ENCODE assay signal across 9 mouse cellular contexts in the genomic region with DNA sequence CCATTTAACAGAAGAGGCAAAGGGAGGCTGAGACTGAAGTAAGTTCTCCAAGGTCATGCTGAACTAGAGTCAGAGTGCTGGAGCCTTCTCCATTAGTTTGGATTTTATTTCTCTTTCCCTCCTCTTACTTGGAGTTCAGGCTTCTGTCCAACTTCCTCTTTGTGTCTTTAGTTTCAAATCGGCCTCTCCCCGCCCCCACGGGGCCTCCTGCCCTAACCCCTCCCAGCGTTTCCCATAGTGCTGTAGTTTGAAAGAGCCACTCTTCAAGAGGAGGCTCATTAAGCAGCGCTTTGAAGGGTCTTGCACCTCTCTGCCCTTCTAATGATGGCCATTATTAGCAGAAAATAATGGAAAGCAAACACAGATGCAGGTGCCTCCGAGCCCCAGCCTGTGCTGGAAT. TPM values are rescaled to one million over a fixed set of nuclear protein-coding genes. Genes with fewer than 3 reads are reported as not detected.
A peak's percentile ranks its signal among the peaks of the same experiment; 100 is the strongest.
DNase-seq lines count a peak whose midpoint lies in the region; ATAC-seq and TF ChIP-seq lines count a peak whose summit lies in the region.
"Had no signal": no experiment of that assay in that cellular context is flagged by ENCODE, and none has a peak within 500 bp of the region (broad histone marks: within the 10 kb centered on the region; RNA-seq: fewer than 3 reads in every experiment).

No protein-coding gene starts in this region.

- peak overlapping the region; percentile 65 for H3K27ac ChIP-seq in kidney, embryonic 16.5 days (ENCODE audit: low read length)
- no peak overlapping the region for H3K27ac ChIP-seq in hindbrain, postnatal 0 days
- H3K27ac ChIP-seq: hindbrain, embryonic 15.5 days had no signal

- TF ChIP-seq CTCF in hindbrain, postnatal 0 days (IDR thresholded peaks at IDR 0.05; ENCODE audit: low read depth): no peak

- no peaks in the 10 kb centered on the region for H3K27me3 ChIP-seq in kidney, embryonic 16.5 days (ENCODE audit: insufficient read depth, low read length)
- H3K27me3 ChIP-seq in hindbrain, postnatal 0 days (ENCODE audit: insufficient read depth, low read length): no peaks in the 10 kb centered on the region
- H3K27me3 ChIP-seq: hindbrain, embryonic 15.5 days had no signal

- H3K4me2 ChIP-seq in kidney, embryonic 16.5 days (replicated peaks; ENCODE audit: low read depth, low read length): no peak overlapping the region
- H3K4me2 ChIP-seq in hindbrain, postnatal 0 days (ENCODE audit: low read depth, low read length): no peak overlapping the region
- H3K4me2 ChIP-seq: hindbrain, embryonic 15.5 days had no signal

- no peaks in the 10 kb centered on the region for H3K9me3 ChIP-seq in kidney, embryonic 16.5 days (ENCODE audit: low read length)
- no peaks in the 10 kb centered on the region for H3K9me3 ChIP-seq in hindbrain, postnatal 0 days (ENCODE audit: low read length)
- H3K9me3 ChIP-seq: hindbrain, embryonic 15.5 days had no signal

- DNase-seq in layer of hippocampus, adult 9-11 months: peak; percentile 71
- DNase-seq in layer of hippocampus, postnatal 36 days: no peak
- DNase-seq in ZHBTc4 (ENCODE audit: low read depth, low spot score): peak; percentile 64
- peak; percentile 38 to 62 for DNase-seq in gastrocnemius, postnatal 4 days (ENCODE audit: low spot score in 2 of 2)
- DNase-seq in lung, postnatal 25 days (ENCODE audit: low spot score): peak; percentile 79
- DNase-seq in hindbrain, postnatal 0 days (ENCODE audit: low spot score): no peak

- peaks cover 8% of the 10 kb centered on the region; the same call in 1 of the 2 replicates for H3K36me3 ChIP-seq in kidney, embryonic 16.5 days (ENCODE audit: insufficient read depth, low read length)
- no peaks in the 10 kb centered on the region for H3K36me3 ChIP-seq in hindbrain, postnatal 0 days (ENCODE audit: insufficient read depth, low read length)

- 17% methylated on average over 6 of the region's 6 CpGs for WGBS in kidney, embryonic 16.5 days
- WGBS in hindbrain, postnatal 0 days: 43% methylated on average over 6 of the region's 6 CpGs

- peaks cover 39% of the 10 kb centered on the region for H3K4me1 ChIP-seq in kidney, embryonic 16.5 days (ENCODE audit: insufficient read depth, low read length)
- no peaks in the 10 kb centered on the region for H3K4me1 ChIP-seq in hindbrain, postnatal 0 days (ENCODE audit: insufficient read depth, low read length)
- H3K4me1 ChIP-seq: hindbrain, embryonic 15.5 days had no signal

- H3K4me3 ChIP-seq in kidney, embryonic 16.5 days (ENCODE audit: low read length): no peak overlapping the region
- no peak overlapping the region for H3K4me3 ChIP-seq in hindbrain, postnatal 0 days (ENCODE audit: low read length)
- H3K4me3 ChIP-seq: hindbrain, embryonic 15.5 days had no signal

- H3K9ac ChIP-seq in kidney, embryonic 16.5 days (replicated peaks; ENCODE audit: low read length): no peak overlapping the region
- no peak overlapping the region for H3K9ac ChIP-seq in hindbrain, postnatal 0 days (replicated peaks; ENCODE audit: low read length)
- H3K9ac ChIP-seq: hindbrain, embryonic 15.5 days had no signal

- ATAC-seq in kidney, embryonic 16.5 days (ENCODE audit: low FRiP score, low TSS enrichment): no peak
- ATAC-seq in hindbrain, postnatal 0 days: no peak
- ATAC-seq in inflammation-experienced regulatory T-cells, adult 6 months: no peak

RNA-seq across cellular contexts. Expression of gene Tacr2, which starts 59.2 kb away (rescaled TPM):
- total RNA-seq in layer of hippocampus, postnatal 36 days (2021): not detected
- not detected for total RNA-seq in gastrocnemius, postnatal 4 days (2021)
- 0.15 and 0.22 TPM in 2 replicates for polyA plus RNA-seq in kidney, embryonic 16.5 days (2015; fragmentation: Nextera tagmentation; extraction: Ambion mirVana)
- not detected in 2 replicates for total RNA-seq in hindbrain, postnatal 0 days (2014; rRNA removed)
- 0.08 TPM in 2 replicates for polyA plus RNA-seq in hindbrain, postnatal 0 days (2015; fragmentation: Nextera tagmentation; extraction: Ambion mirVana)
- not detected for polyA plus RNA-seq in inflammation-experienced regulatory T-cells, adult 6 months (2017; shearing (Covaris generic))
- polyA plus RNA-seq: hindbrain, embryonic 15.5 days had no signal

Comparison
In these comparisons a context has a peak if more than half of its experiments do, and no peak if none do; other contexts are left out.
1. DNase-seq: peak in layer of hippocampus, adult 9-11 months (single experiment), ZHBTc4 (single experiment), gastrocnemius, postnatal 4 days (2 of 2) and lung, postnatal 25 days (single experiment); none in layer of hippocampus, postnatal 36 days (0 of 2) and hindbrain, postnatal 0 days (single experiment).